Mouse (Mus musculus) kidney, postnatal 25 days (tissue): ENCODE results near the gene Zfp62.

Experiments used
- DNase-seq, 2 experiments: peaks; one replicate each; pipeline ENCODE4 v3.0.0; 2021; ENCODE audit warnings: mixed read lengths in 2 of 2

Zfp62 gene

DNA sequence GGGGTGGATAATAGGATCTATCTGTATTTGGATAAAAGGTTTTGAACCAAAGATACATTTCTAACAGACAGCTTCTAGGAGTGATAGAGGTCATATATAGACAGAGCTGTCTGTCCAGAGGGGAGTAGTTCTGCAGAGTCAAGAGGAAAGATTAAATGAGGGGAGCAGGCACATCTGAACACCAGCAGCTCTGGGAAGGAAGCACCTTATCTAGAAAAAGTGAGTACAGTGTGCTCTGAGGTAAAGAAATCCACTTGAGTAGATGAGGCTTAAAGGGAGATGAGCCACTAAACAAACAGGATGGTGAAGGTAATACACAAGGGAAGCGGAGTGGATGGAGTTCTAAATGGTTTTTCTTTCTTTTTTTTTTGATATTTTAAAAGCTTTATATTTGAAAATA lies 4.4 kb downstream of the Zfp62 start:
- no peak for DNase-seq

DNA sequence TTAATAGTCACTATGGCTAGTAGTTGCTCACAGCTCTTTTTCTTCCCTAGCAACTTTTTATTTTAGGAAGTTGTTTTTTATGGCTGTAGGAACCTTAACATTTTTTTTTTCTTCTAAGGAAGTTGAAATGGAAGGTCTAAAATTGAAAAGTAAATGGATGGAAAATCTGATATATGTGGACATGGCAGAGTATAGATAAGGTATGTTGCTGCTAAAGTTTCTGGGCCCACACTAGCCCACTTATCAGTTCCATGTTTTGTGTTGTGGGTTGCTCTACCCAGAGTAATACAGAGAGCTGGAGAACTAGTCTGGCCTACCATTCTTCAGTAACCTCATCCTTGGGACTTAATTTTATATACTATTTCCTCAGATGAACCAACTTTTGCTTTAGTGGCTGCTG lies 9.5 kb downstream of the Zfp62 start:
- DNase-seq, result no peak

- no peak for DNase-seq
Observed at GRCm38 (mm10) chr11:49213505-49213904, 10.4 kb downstream of the Zfp62 start.

GRCm38 (mm10) chr11:49219271-49219670 lies 16.2 kb downstream of the Zfp62 start:
- DNase-seq, result no peak

DNA sequence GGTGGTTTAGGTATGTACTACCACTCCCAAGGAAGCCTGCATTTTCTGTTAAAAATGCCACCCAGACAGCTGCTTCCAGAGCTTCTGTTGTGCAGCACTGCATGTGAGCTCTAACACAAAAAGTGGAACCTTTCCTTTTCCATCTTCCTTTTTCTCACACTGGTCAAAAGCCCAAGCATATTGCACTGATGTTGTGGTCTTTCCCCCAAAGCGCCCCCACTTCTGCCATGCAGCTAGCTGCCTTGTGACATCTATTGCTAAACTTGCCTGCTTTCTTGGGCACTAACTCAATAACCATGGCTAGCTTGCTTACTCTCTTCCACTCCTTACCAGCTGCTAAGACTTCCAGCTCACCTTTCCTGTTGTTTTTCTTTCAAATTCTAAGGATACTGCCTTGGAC lies 21.4 kb downstream of the Zfp62 start:
- no peak for DNase-seq

GRCm38 (mm10) chr11:49232781-49233180 lies 29.7 kb downstream of the Zfp62 start:
- no peak for DNase-seq

DNA sequence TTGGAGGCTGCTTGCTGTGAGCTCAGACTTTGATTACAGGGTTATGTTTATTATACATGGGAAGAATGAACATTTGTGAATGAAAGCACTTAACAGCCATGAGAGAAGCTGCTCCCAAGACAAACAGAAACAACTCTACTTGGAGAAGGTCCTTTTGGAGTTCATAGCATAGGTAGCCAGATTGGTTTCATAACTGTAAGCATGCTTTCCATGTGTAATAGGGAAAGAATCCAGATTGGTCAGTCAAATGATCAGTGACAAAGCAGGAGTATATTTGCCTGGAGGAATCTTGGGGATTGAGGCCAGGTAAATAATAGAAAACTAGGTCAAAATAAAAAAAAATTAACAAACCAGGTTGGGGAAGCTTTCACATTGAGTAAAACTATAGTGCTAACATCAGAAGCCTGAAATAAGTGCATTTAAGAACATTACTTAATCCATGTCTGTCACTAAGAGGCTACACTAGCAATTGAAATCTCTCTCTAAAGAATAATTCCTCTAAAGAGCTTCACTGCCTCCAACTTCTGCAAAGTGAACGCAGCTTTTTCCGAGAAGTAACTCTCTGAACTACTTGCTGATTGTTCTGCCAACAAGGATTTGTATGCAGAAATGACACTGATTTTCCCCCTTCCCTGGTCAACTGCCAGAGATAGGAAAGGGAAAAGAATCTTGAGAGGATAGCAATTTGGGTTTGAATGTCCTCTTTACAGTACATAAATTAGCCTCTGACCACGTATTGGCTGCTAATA lies 32.5 kb downstream of the Zfp62 start:
- DNase-seq, result no peak

DNA sequence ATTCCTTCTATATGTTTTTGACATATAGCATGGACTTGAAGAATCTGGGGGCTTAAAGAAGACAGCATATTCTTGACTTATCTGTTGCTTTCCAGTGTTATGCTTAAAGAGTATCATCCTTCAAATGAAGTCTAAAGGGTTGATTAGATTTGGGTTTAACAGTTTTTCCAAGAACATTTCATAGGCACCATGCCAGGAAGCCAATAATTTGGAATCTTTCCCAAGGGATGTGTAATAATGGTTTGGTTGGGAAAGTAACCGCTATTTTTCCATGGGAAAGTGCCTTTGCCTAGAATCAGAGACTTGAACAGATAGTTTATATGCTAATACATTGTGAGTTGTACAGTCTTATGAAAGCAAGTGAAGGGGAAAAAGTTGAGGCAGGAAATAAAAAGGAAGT lies 33.8 kb downstream of the Zfp62 start:
- peak in 1 of 2 experiments; percentile 42 for DNase-seq

- DNase-seq, result no peak
Observed at GRCm38 (mm10) chr11:49237532-49237931, 34.4 kb downstream of the Zfp62 start.

- no peak for DNase-seq
Observed at GRCm38 (mm10) chr11:49240310-49240709, 37.2 kb downstream of the Zfp62 start.

DNA sequence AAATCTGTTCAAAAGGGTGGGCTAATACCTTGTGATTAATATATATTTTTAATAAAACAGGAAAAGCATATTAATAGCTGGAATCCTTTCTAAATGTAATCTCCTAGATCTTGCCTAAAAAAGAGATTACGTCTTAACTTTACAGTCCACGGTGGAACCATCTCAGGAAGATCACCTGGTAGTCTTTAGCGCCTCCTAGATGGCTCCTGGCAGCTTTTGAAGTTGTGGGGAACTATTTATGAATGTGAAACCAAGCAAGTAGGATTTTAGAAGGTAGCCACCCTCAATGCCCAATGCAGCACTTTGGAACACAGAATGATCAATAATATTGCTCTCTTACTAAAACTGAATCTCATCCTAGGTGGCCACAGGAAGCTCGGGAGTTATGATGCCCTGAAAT lies 37.8 kb downstream of the Zfp62 start:
- no peak for DNase-seq

- DNase-seq, result peak in 1 of 2 experiments; percentile 56
Observed at GRCm38 (mm10) chr11:49241471-49241870, 38.4 kb downstream of the Zfp62 start.

DNA sequence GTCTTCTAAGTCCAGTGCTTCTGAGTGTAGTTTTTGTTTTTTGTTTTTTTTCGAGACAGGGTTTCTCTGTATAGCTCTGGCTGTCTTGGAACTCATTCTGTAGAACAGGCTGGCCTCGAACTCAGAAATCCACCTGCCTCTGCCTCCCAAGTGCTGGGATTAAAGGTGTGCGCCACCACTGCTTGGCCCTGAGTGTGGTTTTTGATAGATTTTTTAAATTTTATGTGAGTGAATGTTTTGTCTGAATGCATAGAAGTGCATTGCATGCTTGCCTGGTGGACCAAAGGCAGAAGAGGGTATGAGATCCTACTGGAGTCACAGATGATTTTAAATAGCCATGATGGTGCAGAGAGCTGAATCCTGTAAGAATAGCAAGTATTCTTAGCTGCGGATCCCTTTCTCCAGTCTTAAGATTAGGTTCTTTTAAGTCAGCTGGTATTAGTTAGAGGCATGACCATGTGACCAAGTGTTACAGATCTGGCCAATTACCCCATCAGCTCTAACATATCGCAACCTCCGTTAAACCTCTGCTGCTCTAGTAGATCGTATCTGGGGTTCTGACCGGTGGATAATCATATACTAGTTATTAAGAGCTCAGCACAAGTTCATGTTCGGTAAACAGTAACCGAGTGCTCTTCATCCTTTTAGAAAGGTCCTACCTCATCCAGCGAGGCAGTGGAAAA lies 40.0 kb downstream of the Zfp62 start:
- DNase-seq, result no peak

- DNase-seq, result peak; percentile 95 to 99
Observed at GRCm38 (mm10) chr11:49243727-49244594, 40.9 kb downstream of the Zfp62 start, which contains the start of gene Mgat1. Gene Mgat1 (plus strand): TSS chr11:49244191.

DNA sequence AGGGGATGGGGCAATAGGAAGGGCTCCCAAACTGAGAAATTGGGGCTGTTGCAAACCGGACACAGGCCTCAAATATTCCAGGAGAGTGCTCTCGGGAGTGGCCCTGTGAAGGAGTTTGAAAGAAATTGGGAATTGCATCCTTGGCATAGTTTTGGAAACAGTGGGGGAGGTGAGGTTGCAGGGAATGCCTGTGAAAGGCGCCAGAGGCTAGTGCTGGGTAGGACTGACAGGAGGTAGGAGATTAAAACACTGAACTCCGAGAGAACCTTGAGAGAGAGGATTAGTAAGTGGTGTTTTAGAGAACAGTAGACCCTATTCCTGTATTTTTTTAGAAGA lies 41.5 kb downstream of the Zfp62 start:
- DNase-seq, result no peak

DNA sequence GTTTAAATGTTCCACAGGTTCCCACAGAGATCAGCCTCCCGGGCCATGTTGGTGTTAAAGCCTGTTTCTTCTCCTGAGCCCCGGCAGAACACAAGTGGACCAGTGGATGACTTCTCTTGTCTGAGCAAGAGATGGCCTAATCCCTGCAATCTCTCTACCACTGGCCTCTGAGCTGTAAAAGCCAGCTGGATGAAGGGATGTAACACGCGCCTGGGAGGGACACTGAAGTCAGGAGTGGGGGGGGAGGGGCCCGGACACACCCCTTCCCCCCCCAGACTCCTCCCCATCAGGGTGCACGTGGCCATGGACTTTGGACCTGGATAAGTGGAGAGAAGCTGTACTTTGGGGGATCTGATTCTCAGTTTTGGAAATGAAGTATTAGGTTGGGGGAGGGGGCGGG lies 42.1 kb downstream of the Zfp62 start:
- peak; percentile 86 to 93 for DNase-seq

DNA sequence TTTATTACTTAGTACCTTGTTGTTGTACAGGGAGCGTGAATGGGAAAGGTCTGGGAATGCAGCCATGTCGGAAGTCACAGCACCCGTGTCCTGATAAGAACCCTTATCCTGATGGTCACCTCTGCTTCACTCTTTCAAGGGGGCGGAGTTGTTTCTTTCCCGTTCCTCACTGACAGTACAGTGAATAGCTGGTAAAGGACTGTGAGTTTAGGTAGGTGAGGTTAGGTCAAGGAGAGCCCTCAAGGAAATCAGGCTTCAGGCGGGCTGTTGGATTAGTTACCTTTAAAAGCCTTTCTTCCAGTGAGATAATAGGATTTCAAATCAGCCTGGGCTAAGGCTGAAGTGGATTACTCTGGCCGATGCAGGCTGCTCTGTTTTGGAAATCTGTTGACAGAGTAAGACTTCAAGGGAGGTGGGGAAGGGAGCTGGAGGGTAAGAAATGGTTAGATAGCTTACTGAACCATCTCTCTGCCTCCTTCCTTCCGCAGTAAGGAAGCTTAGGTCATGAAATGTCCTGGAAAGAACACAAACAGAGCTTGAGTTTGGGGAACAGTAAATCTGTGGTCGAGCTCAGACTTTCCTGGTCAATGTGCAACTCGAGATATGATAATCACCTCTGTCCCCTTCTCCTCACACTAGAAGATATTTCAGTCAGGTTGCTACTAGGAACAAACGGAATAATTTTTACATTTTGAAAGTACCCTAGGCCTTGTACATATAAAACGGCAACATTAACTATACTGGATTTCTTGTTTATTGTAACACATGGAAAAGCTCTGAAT lies 42.7 kb downstream of the Zfp62 start:
- DNase-seq, result no peak

DNA sequence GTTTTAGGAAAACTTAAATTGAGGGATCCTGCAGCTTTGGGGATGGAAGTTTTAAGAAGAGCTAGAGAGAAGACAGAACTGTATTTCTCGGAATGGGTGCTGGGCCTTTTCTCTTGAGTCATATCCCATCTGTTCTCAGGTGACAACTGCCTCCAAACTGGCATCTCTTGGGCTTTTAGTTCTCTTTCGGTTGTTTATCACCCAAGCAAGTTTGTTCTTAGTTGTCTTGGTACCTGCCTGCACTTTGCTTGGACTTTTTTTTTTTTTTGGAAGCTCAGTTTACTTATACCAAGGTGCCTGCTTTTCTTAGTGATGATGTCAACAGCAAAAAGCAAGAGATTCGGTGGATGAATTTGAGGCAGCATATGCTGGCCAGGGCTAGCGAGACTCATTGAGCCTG lies 43.4 kb downstream of the Zfp62 start:
- DNase-seq, result no peak

GRCm38 (mm10) chr11:49247255-49247654 lies 44.2 kb downstream of the Zfp62 start:
- DNase-seq, result peak in 1 of 2 experiments; percentile 44

DNA sequence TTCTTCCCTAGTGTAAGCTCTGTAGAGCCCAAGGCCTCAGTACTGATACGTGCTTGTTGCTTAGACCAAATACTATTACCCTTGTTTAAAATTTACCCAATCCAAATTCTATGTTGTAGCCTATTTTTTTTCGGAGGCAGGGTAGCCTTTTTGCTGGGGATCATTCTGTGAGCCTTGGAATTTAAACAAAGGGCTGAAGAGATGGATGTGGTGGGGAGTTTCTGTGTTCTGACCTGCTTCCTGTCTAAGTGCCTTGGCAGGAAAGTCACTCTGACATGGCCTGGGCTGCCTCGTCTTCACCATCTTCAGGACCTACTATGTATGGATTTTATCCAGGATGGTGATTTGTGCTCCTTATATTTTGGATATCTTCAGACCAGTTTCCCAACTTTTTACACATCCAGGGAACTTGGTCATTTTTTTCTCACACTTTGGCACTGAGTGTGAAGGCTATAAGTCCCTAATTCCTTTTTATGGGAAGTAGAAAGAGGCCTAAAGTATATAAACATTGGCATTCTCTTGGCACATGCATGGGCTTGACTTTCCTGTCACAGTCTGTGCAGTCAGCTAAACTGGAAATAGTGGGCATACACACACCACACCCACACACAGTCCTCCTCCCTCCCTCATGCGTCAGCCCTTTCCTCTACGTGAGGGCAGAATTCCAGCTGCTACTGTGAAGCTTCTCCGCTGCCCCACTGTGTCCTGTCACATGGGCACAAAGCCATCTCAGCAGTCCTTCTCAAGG lies 45.3 kb downstream of the Zfp62 start:
- peak; percentile 77 to 90 for DNase-seq

- peak in 1 of 2 experiments; percentile 33 for DNase-seq
Observed at GRCm38 (mm10) chr11:49248974-49249700, 46.0 kb downstream of the Zfp62 start.
